Mouse (Mus musculus): ENCODE measurements around the gene Plcb4.
"Not testable (repeated sequence)": the region's sequence is repeated elsewhere in the genome, so short reads cannot be mapped to it uniquely, and the experiment has no call there.

The Plcb4 gene

DNA sequence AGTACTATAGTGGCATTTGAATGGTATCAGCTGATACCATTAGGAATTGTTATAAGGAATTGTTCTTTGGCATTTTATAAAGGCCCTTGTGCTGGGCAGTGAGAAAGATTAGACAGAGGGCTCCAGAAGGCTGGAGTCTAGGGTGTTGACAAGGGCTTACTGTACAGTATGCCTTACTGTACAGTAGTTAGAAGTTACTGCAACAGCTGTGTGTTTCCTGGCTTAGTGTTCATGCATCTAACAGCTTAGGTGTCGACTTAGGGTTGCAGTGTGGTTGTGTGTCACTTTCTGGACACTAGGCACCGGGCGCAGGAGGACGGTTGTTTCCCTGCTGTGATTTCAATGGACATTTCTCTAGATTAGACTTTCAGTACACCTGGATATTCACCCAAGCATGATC, 57.4 kb downstream of the Plcb4 start:
- no peak for DNase-seq (ENCODE audit: low spot score in 2 of 2)

DNA sequence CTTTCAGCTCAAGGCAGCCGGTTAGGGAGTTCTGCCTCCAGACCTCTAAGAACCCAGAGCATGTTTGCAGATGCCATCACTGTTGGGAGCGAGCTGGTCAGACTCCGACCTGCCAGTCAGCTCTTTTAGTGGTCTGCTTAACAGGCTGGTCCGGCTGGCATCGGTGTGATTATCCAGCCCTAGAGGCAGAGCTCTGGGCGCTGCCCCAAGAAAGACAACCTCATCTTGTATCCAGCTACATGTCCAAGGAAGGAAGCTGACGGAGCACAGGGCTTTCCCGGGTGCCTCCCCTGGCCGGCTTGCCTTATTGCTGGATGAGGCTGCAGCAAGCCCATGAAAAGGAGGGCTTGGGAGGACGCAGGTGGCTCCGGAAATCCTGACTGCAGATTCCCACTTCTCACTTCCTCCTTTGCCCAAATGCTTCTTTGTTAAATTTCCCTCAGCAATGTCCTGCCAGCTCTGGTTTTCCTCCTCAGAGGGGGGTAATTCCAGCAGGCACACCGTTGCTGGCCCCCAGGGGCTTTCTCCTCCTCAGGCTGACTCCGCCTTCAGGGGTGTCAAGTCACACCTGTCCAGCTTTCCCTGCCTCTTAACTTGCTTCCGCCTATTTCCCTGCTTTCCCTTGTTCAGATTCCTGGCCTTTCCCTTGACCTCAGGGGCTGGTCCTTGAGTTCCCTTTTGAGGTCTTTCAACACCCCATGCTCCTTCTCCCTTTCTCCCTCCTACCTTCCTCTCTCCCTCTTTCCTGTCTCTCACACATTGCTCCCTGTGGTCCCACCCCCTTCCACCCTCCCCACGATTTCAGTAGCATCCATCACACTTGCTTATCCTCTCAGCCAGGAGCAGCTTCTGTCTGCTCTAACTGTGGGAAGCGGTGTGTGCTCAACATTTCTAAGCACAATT, 58.7 kb downstream of the Plcb4 start:
- no peak for DNase-seq (ENCODE audit: low spot score in 2 of 2)

DNA sequence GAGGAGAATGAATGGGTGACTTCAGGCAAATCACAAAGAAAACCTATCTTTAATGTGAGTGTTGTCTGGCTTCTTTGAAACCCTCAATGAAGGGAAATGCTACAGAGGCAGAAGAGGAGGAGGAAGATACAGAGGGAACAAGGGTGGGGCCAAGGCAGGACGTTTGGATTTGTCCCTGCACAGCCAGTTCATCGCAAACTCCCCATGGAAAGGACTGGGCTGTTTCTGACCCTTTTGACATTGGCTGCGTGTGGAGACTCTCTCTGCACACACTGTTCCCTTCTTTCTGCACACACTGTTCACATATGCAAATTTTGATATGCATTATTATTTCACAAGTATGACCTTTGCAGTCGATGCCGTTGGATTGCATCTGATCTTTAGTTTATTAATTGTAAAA, 63.3 kb downstream of the Plcb4 start:
- no peak for DNase-seq (ENCODE audit: low spot score in 2 of 2)

DNA sequence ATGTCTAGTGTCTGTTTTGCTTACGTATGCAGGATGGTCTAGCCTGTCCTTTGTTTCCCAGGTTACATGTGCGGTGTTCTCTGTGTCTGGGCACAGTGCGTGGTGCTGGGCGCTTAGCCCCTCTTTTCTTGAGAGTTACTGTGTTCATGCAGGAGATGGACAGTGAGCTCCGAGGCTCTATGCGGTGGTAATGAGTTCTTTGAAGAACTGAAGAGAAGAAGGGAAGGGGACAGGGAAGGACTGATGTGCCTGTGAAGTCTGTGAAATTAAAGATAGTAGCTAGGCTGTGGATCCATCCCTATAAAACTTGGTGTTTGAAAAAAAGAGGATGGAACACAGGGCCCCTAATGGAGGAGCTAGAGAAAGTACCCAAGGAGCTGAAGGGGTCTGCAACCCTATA, 64.6 kb downstream of the Plcb4 start:
- no peak for DNase-seq (ENCODE audit: low spot score in 2 of 2)

DNA sequence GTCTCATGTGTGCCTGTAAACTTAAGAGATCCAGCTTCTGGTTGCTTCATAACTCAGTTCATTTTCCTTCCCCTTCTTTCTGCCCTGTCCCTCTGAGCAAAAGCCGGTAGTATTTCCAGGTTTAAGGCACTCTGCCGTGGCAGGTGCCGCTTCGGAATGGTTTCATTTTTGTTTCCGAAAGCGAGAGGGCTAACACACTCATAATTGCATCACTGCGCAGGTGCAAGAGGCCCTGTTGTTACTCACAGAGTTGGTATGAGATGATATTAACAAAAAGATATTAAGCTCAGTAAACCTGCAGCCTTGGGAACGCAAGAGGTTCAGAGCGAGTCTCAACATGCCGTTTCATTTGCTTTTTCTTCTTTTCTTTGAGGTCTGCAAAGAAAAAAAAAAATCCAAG, 65.7 kb downstream of the Plcb4 start:
- DNase-seq (ENCODE audit: low spot score in 2 of 2), result no peak

DNA sequence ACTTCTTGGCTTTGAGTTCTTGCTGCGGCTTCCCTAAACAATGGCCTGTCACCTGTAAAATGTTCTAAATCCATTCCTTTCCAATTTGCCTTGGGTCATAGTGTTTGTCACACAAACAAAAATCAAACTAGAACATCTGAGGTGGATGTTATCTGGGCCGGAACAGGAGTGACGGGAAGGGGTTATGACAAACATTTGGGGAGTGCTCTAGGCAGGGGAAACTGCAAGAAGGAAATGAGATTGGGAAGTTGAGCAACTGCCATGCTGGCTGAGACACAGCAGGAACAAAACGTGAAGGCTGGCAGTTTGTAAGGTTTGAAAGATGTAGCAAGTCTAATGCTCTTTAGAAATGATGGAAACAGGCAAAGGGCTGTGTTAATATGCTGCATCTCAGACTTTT, 66.6 kb downstream of the Plcb4 start:
- no peak for DNase-seq (ENCODE audit: low spot score in 2 of 2)

DNA sequence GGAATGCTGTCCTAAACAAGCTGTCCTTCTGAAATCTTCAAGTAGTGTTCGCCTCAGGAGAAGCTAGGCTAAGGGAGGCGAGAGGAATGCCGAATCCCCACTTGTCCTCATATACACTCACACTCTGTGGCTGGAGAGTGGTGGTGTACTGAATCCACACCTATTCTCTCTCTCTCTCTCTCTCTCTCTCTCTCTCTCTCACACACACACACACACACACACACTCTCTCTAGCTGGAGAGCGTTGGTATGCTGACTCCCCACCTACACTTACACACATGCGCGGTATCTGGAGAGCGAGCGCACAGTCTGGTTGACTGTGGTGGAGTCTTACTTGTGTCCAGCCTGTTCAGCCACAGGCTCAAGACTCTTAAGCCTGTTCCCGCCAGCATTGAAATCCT, 68.3 kb downstream of the Plcb4 start:
- DNase-seq (ENCODE audit: low spot score in 2 of 2), result no peak

DNA sequence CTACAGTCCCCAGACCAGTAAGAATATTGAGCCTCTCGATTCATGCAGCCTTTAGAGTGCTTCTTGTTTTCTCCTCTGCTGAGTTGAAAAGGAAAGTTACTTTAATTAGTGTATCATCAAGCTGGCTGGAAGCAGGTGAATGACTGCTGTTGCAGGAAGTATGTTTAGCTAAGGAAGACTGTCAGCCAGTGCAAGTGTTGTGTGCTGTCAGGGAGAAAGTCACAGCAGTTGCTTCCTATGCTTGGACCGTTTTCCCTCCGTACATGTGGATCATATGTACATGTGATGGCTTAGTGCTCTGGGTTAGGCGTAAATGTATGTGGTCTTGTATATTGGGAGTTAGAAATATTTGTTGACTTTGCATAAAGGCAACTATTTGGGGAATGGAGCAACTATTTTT, 69.1 kb downstream of the Plcb4 start:
- no peak for DNase-seq (ENCODE audit: low spot score in 2 of 2)

DNA sequence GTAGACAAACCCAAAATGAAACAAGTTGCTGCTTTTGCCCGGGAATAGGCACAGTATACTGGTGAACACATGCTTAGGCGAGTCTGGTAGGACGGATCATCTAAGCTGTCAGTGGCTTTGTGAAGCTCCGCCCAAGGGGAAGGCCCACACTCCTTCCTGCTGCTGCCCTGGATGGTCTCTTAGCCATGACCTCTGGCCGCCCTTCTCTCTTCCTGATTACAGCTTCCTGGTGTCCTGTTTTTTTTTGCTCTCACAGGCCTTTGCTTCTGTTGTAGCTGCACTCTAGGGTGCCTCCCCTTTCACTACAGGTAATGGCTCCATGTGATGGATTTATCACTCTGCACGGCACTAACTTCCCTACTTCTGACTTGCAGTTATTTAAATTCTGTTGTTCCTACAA, 72.8 kb downstream of the Plcb4 start:
- no peak for DNase-seq (ENCODE audit: low spot score in 2 of 2)

DNA sequence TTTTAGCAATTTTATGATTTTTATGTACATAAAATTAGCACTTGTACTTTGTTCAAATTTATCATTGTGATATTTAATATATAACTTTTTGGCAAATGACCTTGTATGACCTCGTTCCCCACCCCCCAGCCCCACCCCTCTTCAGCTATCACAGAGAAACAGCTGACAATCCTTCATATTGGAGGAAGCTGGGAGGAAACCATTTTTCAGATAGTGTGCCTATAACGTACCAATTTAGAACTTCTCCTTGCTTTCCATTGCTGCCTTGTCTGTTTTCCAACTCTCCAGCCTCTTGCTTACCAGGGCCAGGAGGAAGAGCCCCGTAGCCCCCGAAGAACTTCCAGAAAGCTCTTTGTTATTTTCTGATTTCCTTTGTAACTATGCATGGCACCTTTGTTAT, 73.8 kb downstream of the Plcb4 start:
- no peak for DNase-seq (ENCODE audit: low spot score in 2 of 2)

DNA sequence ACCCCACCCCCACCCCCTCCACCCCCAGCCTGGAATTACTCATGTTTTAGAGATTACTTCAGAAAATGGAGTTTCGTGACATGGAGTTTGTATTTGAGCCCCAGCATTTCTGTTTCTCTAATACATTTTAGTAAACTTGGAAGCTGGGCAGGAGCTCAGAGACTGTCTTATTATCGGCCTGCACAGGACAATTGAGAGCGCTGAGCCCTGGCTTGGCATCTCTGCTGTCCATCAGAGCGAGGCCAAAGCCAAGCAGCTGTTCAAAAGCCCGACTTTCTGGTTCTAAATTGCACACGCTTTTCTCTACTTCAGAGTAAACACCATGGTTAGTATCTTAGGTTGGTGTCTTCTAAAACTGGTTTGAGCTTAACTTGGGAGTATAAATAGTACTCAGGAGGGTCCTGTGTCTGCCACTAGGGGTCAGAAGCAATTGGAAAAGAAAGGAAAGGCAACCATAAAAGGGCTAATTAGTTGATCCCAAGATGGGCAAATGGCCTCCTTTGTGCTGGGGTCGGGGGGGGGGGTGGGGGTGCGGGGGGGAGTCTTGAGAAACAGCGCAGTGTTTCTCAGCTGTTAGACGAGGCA, 75.2 kb downstream of the Plcb4 start:
- no peak for DNase-seq (ENCODE audit: low spot score in 2 of 2)

DNA sequence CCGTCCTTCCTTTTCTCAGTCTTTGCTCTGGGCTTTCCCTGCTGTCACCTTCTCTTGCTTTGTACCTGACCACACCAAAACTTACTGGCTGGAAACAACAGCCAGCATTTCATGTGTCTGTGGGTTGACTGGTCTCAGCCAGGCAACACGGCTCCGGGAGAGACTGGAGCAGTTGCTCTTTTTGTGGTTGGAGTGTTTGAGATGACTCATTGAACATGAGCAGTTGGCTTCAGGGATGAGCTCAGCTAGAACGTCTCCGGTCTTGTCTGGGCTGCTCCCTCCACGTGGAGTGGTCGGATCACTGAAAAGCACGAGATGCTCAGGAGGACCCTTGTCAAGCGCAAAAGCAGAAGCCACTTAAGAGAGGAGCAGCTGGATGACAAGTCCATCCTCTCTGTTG, 78.7 kb downstream of the Plcb4 start:
- DNase-seq (ENCODE audit: low spot score in 2 of 2), result no peak

DNA sequence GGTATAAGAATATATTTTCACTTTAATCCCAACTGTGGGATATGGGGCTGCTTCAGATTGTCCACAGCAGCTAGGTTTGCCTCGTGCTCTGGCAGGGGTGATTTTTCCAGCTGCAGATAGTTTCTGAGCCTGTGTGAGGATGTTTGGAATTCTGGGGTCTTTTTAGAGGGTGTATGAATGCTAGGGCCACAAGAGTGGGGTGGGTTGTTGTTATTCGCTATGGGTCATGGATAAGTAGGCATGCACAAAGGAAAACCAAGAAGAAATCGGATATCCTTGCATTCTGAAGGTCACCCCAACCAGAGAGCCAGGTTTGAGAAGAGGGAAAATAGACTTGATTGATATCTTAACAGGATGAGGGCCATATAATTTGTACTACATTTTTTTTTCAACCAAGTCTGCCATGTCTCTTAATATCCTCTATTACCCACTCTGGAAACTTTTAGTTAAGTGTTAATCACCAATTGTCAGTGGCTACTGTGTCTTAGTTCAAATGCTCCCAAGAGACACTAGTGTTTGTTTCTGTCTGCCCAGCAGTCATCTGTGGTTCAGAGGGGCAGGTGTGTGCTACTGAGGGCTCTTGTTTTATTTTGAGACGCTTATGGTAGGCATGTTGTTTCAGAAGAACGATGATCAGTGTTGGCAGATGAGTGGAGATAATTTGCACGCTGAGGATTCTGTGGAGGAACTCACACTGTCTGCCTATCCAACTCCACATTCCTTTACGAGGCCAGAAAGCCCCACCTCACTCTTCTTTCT, 79.4 kb downstream of the Plcb4 start:
- not testable (repeated sequence) for DNase-seq (ENCODE audit: low spot score in 2 of 2)

DNA sequence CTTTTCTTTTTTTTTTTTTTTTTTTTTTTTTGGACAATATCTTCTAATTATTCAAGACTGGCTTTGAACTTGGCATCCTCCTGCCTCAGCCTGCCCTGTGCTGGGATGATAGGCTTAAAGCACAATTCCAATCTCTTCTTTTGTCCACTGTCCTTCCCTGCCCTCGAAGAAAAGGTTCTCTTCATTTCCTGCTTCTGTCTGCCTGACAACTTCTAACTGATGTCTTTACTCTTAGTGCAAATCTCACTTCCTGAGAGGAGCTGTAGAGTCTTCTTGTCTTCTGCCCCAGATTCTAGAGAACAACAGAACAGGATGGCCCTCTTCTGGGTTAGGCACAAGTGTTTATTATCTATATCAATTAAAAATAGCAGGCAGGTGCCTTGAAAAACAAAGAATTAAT, 80.1 kb downstream of the Plcb4 start:
- no peak for DNase-seq (ENCODE audit: low spot score in 2 of 2)

DNA sequence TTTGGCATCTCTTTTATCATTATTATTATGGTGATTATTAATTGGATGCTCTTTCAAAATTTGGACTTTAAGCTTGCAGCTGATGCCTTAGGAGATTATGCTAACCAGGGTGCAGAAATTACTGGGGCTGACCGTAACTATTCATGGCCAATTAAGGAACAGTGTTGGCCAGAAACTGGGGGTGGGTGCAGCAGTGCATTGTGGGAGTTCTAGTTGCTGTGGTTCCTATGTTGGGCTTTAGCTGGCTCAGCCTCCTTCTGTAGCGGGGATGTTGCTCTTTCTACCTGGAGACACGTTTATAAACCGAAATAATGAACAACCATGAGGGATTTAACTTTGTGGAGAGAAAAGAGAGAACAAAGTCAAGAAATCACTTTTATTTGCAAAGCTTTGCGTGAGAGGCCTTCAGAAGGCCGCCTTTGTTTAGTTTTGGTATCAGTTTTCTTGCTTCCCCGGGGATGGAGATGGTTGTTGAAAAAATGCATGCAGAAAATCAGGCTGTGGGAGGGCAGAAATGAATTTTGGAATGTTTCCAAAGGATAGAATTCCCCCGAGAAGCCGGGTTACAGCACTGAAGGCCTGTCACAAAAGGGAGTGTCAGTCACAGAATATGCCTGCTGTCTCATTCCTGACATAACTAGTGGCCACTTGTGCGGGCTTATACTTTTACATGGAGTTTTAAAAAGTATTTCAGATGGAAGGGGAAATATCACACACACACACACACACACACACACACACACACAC, 84.3 kb downstream of the Plcb4 start:
- no peak for DNase-seq (ENCODE audit: low spot score in 2 of 2)

DNA sequence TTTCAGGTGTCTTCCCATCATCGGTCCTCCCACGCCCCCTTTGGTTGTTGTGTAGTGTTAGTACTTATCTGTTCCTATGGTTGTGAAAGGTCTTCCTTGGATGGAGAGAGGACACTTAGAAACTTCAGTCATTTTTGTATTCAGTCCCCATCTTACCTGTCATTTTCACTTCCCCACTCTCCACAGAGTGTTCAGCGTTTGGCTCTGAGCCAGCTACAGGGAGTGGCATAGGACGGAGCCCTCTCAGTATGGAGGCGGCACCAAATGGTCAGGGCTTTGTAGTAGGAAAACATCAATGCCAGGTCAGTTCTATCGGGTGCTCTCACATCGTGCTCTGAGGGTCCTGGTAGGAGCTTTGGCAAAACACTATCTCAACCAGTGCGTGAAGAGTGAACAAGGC, 85.9 kb downstream of the Plcb4 start:
- DNase-seq (ENCODE audit: low spot score in 2 of 2), result no peak

DNA sequence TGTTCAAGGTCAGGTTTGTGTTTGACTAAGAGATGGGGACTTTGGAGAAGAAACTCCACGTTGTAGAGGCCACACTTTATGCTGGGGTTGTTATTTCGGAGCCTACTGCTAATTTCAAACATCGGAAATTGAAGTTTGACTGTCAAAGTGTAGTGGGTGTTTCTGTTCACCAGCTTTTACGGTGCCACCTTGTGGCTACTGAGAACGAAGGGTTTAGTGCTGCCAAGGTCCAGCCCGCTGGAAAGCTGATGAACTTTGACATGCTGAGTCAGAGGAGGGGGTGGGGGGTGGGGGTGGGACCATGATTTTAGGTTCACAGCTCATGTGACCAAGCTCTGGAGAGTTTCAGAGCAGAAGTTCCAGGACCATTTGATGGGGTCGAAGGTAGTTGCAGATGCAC, 86.3 kb downstream of the Plcb4 start:
- DNase-seq (ENCODE audit: low spot score in 2 of 2), result no peak

DNA sequence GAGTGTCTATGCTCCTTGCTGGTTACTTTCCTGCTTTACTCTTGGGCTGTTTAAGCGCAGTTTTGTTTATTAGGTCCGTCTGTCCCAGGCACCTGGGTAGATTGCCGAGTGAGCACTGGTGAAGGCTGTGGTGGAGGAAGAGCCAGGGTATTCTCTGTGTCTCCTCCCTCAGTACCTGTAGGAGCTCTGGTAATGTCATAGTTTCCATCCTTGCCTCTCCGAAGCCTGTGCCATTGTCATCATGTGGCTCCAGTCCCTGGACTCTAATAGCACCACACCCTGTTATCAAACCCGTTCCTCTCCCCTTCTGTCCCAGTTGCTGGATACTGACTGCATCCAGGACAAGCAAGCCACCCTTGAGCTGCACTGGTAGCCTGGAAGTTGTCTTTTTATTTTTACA, 89.6 kb downstream of the Plcb4 start:
- DNase-seq (ENCODE audit: low spot score in 2 of 2), result no peak

DNA sequence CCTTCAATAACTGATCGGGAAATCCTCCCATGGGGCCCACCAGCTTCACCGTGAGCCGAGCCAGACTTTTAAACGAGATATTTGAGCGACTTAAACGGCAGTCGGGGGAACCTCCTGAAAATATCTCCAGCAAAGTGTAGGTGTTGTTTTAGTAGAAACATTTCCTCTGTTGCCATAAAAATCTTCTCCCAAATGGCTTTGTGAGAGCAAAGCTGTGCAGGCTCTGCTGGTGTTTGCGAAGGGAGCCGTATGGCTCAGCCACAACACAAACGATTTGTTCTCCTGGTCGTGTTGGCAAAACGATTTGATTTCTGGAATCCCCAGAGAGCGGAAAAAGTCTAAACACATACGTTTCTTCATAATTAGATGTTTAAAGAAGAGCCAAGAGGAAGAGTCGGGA, 90.8 kb downstream of the Plcb4 start:
- DNase-seq (ENCODE audit: low spot score in 2 of 2), result no peak

DNA sequence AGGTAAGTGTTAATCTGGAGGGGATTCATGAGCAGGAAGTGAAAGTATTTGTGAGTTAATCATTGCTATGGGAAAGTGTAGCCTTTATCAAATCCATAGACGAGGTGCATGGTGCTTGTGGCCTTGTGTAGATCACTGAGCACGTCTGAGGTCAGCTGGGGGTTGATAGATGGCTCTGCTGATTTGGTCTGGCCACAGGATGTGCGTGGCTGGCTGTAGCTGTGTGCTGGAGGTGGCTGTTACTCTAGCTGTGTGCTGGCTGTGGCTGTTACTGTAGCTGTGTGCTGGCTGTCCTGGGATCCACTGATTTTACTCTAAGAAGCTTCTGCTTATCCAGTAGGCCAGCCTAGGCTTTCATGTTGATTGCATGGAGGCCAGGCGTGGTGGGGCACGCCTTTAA, 91.9 kb downstream of the Plcb4 start:
- DNase-seq (ENCODE audit: low spot score in 2 of 2), result no peak

DNA sequence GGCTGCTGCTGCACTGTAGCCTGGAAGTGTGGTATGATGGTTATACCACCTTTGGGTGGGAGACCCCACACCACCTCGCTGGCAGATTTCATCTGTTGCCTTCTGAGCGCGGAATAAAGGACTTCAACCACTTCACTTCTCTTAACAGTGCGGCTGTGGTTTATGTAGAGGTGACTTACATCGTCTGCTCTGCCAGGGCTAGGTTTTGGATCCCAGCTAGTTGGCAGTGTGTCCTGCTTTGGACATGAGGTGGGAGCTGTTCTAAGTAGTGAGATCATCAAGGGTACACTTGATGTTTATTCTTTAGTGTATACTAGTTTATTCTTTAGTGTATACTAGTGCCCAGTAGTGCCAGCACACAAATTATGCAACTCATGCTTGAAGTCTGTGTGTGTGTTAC, 97.0 kb downstream of the Plcb4 start:
- DNase-seq (ENCODE audit: low spot score in 2 of 2), result no peak

DNA sequence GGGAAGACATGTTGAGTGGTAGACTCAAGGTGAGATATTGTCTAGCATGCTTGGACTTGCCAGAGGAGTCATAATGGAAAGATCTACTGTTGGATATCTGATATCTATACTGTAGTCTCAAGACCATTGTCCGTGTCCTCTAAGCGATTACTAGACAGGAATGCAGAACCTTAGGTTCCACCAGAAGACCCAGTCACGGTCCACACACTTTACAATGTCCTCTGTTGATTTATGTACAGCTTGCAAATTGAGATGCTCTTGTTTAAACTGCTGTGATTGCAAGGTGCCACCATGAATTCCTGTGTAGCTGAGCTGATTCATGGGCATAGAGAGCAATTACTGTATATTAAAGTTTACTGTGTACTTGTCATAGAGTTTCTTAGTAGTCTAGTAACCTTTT, 98.7 kb downstream of the Plcb4 start:
- no peak for DNase-seq (ENCODE audit: low spot score in 2 of 2)
